Mouse (Mus musculus) liver, adult 2 months (tissue): ENCODE measurements at regions not wholly inside any gene's neighbourhood (a gene's known extent, or its start where the extent isn't known, plus 50 kb on each side); places are given as distances from the start of the nearest gene placed in this dataset.
"Not testable (repeated sequence)": the region's sequence is repeated elsewhere in the genome, so short reads cannot be mapped to it uniquely, and the experiment has no call there.

Experiments
- DNase-seq: peaks from one replicate; pipeline ENCODE4 v3.0.0-alpha.2; 2011; ENCODE audit warnings: low read depth, low spot score; ENCODE audit errors: extremely low read depth
- H3K27ac ChIP-seq: fragments of 200-500 bp; replicated peaks from 2 replicates; pipeline ENCODE4 v1.5.1; 2012; ENCODE audit warnings: low read depth, mild to moderate bottlenecking, control low read depth, inconsistent platforms, low read length; ENCODE audit not compliant: insufficient read depth
- H3K27me3 ChIP-seq: fragments of 200-500 bp; 2 replicates; pipeline ENCODE4 v1.6.1; 2012; ENCODE audit warnings: mild to moderate bottlenecking, moderate library complexity, low read length, inconsistent platforms; ENCODE audit not compliant: control insufficient read depth, insufficient read depth
- H3K36me3 ChIP-seq: fragments of 200-500 bp; 2 replicates; pipeline ENCODE4 v1.6.1; 2012; ENCODE audit warnings: low read length, inconsistent platforms; ENCODE audit not compliant: control insufficient read depth, insufficient read depth
- H3K4me1 ChIP-seq: fragments of 200-500 bp; 2 replicates; pipeline ENCODE4 v1.6.1; 2011; ENCODE audit warnings: low read length; ENCODE audit not compliant: control insufficient read depth, insufficient read depth
- H3K4me3 ChIP-seq: fragments of 200-500 bp; 2 replicates; pipeline ENCODE4 v1.5.1; 2011; ENCODE audit warnings: low read depth, mild to moderate bottlenecking, control low read depth, low read length, moderate library complexity; ENCODE audit not compliant: insufficient read depth
- H3K79me2 ChIP-seq: fragments of 200-500 bp; 2 replicates; pipeline ENCODE4 v1.6.1; 2012; ENCODE audit warnings: inconsistent platforms, mild to moderate bottlenecking, low read length, moderate library complexity; ENCODE audit not compliant: control insufficient read depth, insufficient read depth
- H3K9ac ChIP-seq: fragments of 200-500 bp; 2 replicates; pipeline ENCODE4 v1.6.1; 2012; ENCODE audit warnings: low read depth, mild to moderate bottlenecking, control low read depth, inconsistent platforms, low read length
- CTCF ChIP-seq: fragments of 200-500 bp; IDR thresholded peaks from 2 replicates; pipeline ENCODE4 v1.5.1; 2011; ENCODE audit warnings: low read depth, low read length, control low read depth
- POLR2A ChIP-seq: fragments of 200-500 bp; IDR thresholded peaks from 2 replicates; pipeline ENCODE4 v1.6.1; 2011; ENCODE audit warnings: low read length, control low read depth; ENCODE audit not compliant: insufficient read depth; ENCODE audit errors: extremely low read depth
- WGBS: fragments of 180-500 bp; shearing (Covaris S2); methylation state at CpG from one replicate; pipeline ENCODE4 v1.1.7; 2018; 5-methylcytosine and 5-hydroxymethylcytosine counted together

DNA sequence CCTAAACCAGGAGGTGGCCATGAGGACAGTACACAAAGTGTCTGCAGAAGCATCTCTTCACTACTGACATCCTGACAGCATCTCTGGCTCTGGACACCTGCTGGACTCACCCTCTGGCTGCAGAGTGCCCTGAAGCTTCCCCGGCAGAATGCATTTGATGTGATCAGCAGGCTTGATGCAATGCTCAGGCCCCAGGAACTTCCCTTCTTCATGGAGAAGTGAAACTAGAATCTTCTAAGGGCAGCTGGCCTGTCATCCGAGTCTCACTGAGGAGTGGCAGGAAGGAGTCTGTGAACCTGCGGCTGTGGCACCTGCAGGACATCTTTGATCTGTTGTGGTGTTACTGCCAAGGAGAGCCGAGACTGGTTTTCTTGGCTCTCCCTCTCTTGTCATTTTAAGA, 116.2 kb downstream of the Nucb2 start:
- no peak overlapping the region for H3K9ac ChIP-seq
- H3K36me3 ChIP-seq, result no peaks in the 10 kb centered on the region
- no peak overlapping the region for H3K27ac ChIP-seq
- H3K79me2 ChIP-seq, result no peaks in the 10 kb centered on the region
- DNase-seq, result no peak
- TF ChIP-seq POLR2A (no peak), CTCF (no peak)
- no peaks in the 10 kb centered on the region for H3K27me3 ChIP-seq
- 78% methylated on average over 4 of the region's 4 CpGs for WGBS
- no peaks in the 10 kb centered on the region for H3K4me1 ChIP-seq
- no peak overlapping the region for H3K4me3 ChIP-seq

DNA sequence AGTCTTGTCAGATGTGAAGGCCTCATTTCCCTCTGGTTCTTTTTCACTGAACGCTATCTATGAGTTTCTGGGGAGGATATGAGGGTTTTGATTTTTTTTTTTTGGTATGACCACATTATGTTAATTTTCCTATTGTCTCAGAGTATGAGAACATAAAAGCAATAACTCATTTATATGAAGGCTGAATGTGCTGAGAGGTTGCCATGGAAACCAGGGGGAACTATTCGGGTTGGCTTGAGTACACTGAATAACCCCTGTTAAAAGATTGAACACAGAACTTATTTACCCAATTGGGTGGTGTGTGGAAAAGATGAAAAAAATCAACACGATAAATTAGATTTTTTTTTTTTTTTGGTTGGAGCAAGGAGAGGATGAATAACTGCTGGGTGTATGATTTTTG, 129.0 kb downstream of the Nucb2 start:
- no peak overlapping the region for H3K9ac ChIP-seq
- 77% methylated on average over 3 of the region's 3 CpGs for WGBS
- no peak for DNase-seq
- H3K36me3 ChIP-seq, result no peaks in the 10 kb centered on the region
- TF ChIP-seq CTCF (no peak), POLR2A (no peak)
- no peaks in the 10 kb centered on the region for H3K79me2 ChIP-seq
- H3K27ac ChIP-seq, result no peak overlapping the region
- H3K27me3 ChIP-seq, result no peaks in the 10 kb centered on the region
- no peaks in the 10 kb centered on the region for H3K4me1 ChIP-seq
- no peak overlapping the region for H3K4me3 ChIP-seq

GRCm38 (mm10) chr7:116644902-116645650, 140.9 kb downstream of the Nucb2 start:
- DNase-seq, result peak; percentile 34
- H3K4me1 ChIP-seq, result no peaks in the 10 kb centered on the region
- H3K79me2 ChIP-seq, result no peaks in the 10 kb centered on the region
- H3K4me3 ChIP-seq, result no peak overlapping the region
- 50% methylated on average over 10 of the region's 10 CpGs for WGBS
- H3K9ac ChIP-seq, result no peak overlapping the region
- no peak overlapping the region for H3K27ac ChIP-seq
- peak; percentile 47 for TF ChIP-seq CTCF
- TF ChIP-seq POLR2A, result no peak
- no peaks in the 10 kb centered on the region for H3K27me3 ChIP-seq
- H3K36me3 ChIP-seq, result no peaks in the 10 kb centered on the region

DNA sequence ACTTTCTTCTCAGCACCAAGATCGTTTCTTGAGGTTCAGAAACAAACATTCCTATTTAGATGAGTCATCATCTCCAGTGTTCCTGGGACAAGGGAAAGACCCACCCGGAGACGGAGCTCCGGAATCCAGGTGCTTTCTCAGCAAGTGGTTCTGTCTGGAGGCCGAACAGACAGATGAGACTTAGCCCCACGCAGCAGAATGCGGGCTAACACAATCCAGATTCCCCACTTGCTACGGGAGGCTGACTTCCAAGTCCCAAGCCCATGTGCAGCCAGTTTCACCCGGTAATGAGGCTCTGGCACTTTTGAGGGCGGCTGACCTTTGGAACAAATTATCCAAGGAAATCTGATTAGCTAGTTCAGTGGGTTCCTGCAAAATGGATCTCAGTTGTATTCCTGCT, 150.3 kb downstream of the Nucb2 start:
- no peak for DNase-seq
- Histone ChIP-seq H3K4me1 (no peaks in the 10 kb centered on the region), H3K9ac (no peak overlapping the region), H3K27me3 (no peaks in the 10 kb centered on the region), H3K27ac (no peak overlapping the region), H3K79me2 (no peaks in the 10 kb centered on the region), H3K4me3 (no peak overlapping the region), H3K36me3 (no peaks in the 10 kb centered on the region)
- TF ChIP-seq POLR2A, result no peak
- no peak for TF ChIP-seq CTCF
- 79% methylated on average over 10 of the region's 10 CpGs for WGBS

- 90% methylated on average over 6 of the region's 6 CpGs for WGBS
- H3K4me3 ChIP-seq, DNase-seq, H3K27me3 ChIP-seq, H3K4me1 ChIP-seq, H3K9ac ChIP-seq, H3K79me2 ChIP-seq, H3K36me3 ChIP-seq, H3K27ac ChIP-seq: not testable (repeated sequence)
Measured at GRCm38 (mm10) chr7:116657040-116657439, 152.9 kb downstream of the Nucb2 start.

DNA sequence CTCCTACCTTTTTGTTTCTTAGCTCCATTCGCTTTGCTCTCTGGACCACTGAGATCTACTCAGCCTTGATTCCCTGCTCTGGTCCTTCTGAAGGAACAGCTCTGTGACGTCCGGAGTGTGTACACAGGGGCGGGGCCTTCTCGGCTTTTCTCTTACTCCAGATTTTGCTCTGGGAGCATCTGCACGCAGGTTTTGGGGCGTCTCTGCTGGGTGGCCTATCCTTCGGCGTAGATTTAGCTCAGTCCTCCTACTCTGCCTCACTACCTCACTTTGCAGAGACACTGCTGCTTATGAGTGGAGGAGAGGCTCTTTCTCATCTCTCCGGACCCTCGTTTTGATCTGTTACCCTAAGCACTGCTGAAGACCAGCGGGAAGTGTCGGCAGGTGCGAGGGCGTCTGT, 161.4 kb downstream of the Nucb2 start:
- no peaks in the 10 kb centered on the region for H3K4me1 ChIP-seq
- DNase-seq, result no peak
- H3K4me3 ChIP-seq, result no peak overlapping the region
- H3K36me3 ChIP-seq, result no peaks in the 10 kb centered on the region
- H3K27ac ChIP-seq, result no peak overlapping the region
- no peaks in the 10 kb centered on the region for H3K27me3 ChIP-seq
- WGBS, result 86% methylated on average over 15 of the region's 15 CpGs
- TF ChIP-seq POLR2A (no peak), CTCF (no peak)
- no peaks in the 10 kb centered on the region for H3K79me2 ChIP-seq
- no peak overlapping the region for H3K9ac ChIP-seq
